Mouse (Mus musculus): ENCODE measurements around the gene Glt1d1. TPM values are rescaled to one million over a fixed set of nuclear protein-coding genes. Genes with fewer than 3 reads are reported as not detected.
A peak's percentile ranks its signal among the peaks of the same experiment; 100 is the strongest.

Glt1d1 gene
- polyA plus RNA-seq, 1 experiment from 2014 or later = 0.46 TPM

DNA sequence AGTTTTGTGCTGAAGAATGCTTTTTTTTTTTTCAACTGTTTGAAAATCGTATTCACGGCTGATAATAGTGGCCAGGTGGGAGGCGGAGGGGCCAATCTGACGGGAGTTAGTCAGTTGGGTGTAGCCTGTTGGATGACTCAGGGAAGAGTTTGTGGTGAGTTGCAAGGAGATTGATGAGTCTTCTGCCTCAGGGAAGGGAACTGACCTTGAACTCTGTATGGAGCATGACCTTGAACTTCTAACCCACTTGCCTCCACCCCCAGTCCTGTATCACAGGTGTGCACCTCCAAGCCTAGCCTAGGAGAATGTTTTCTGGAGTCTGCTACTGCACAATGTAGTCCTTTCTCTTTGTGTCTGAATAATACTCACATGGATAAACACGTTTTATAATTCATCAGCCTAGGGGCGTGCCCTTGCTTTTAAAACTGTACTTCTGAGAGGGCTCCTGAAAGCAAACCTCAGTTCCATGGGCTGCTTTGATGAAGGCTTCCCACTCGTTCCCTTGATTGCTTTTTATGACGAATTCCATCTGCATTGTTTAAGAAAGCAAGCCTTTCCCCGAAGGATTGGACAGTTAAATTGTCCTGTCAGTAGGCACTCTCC, 56.6 kb downstream of the Glt1d1 start:
- no peaks in the 10 kb centered on the region for H3K9me3 ChIP-seq
- H3K4me3 ChIP-seq = no peak overlapping the region
- H3K36me3 ChIP-seq = no peaks in the 10 kb centered on the region

DNA sequence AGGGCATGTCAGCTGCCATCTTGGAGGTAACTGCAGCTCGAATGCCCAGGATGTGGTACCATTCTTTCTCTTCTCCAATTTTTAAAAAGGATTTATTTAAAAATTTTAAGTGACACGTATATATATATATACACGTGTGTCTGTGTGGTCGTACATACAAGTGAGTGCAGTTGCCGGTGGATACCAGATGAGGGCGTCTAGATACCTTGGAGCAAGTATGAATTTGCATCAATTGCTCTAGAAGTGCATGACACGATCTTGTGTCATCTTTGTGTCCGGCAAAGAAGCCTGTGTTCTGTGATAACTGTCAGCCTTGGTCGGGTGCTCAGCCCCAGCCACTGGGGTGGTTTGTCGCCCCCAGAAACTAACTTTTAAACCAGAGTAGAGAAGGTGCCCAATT, 59.0 kb downstream of the Glt1d1 start:
- WGBS = 88% methylated on average over 10 of the region's 10 CpGs
- Histone ChIP-seq H3K27me3 (ENCODE audit: insufficient read depth, poor library complexity, severe bottlenecking) (no peaks in the 10 kb centered on the region), H3K4me3 (no peak overlapping the region), H3K36me3 (no peaks in the 10 kb centered on the region), H3K4me1 (replicated peaks) (peaks cover 8% of the 10 kb centered on the region), H3K9me3 (no peaks in the 10 kb centered on the region), H3K27ac (no peak overlapping the region)
- DNase-seq (ENCODE audit: low spot score) = no peak

More for the DNA sequence above, 56.6 kb downstream of the Glt1d1 start:
- DNase-seq (ENCODE audit: low spot score) = no peak
- H3K4me1 ChIP-seq (replicated peaks) = peaks cover 8% of the 10 kb centered on the region
- 86% methylated on average over 9 of the region's 9 CpGs for WGBS
- no peaks in the 10 kb centered on the region for H3K27me3 ChIP-seq (ENCODE audit: insufficient read depth, poor library complexity, severe bottlenecking)
- no peak overlapping the region for H3K27ac ChIP-seq

DNA sequence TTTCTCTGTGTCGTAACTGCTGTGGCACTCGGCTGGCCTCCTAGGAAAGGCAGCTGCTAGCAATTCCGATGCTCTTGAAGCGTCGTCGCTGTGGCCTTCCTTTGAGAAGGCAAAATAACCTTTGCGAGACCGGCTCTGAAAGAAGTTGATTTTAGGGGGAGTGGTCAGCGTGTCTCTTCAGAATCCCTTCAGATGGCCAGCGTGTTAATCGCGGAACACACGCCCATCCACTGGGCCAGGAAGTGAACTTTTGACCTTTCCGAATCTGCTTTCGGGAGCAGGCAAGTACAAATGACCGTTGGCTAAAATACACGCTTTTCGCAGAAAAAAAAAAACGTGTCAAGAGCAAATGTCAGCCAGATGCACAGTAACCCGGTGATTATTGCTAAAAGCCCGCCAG, 59.5 kb downstream of the Glt1d1 start:
- WGBS = 59% methylated on average over 21 of the region's 21 CpGs
- peak; percentile 23 for DNase-seq (ENCODE audit: low spot score)
- peaks cover 8% of the 10 kb centered on the region for H3K4me1 ChIP-seq (replicated peaks)

DNA sequence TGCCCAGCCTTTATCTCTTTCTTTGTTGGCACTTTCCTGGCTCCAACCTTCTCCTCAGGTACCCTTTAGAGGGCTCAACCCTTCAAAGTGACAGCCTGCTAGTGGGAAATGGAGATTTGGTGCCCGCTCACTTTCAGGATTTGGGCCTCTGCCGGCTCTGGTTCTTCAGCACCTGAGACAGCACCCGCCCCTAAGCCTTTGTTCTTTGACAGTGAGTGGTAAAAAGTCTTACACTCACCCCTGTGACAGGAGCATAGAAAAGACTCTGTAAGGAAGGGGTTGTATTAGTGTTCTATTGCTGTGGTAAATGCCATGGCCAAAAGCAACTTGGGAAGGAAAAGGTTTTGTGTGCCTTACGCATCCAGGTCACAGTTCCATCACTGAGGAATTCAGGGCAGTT, 63.8 kb downstream of the Glt1d1 start:
- H3K36me3 ChIP-seq = no peaks in the 10 kb centered on the region
- peaks cover 8% of the 10 kb centered on the region for H3K4me1 ChIP-seq (replicated peaks)
- no peaks in the 10 kb centered on the region for H3K9me3 ChIP-seq
- H3K4me3 ChIP-seq = no peak overlapping the region
- no peaks in the 10 kb centered on the region for H3K27me3 ChIP-seq (ENCODE audit: insufficient read depth, poor library complexity, severe bottlenecking)
- WGBS = 75% methylated on average over 4 of the region's 4 CpGs
- no peak for DNase-seq (ENCODE audit: low spot score)
- H3K27ac ChIP-seq = no peak overlapping the region

More for the DNA sequence above, 59.5 kb downstream of the Glt1d1 start:
- Histone ChIP-seq H3K27me3 (ENCODE audit: insufficient read depth, poor library complexity, severe bottlenecking) (no peaks in the 10 kb centered on the region), H3K9me3 (no peaks in the 10 kb centered on the region), H3K4me3 (no peak overlapping the region), H3K36me3 (no peaks in the 10 kb centered on the region), H3K27ac (no peak overlapping the region)

DNA sequence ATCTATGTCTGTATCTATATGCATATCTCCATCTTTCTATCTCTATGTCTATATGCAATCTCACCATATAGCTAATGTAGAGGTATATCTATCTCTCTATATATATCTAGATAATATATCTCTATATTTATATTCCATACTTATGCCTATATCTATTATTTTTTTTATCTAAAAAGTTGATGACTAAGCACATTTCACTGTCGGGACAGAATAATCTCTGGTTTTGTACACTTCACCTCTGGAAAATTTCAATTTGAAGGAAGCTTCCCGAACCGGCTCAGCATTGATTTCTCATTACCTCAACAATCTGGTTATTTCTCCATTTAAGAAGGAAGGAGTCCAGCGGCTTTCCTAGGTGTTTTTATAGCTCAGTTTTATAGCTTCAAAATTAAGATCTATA, 64.5 kb downstream of the Glt1d1 start:
- Histone ChIP-seq H3K4me3 (no peak overlapping the region), H3K27me3 (ENCODE audit: insufficient read depth, poor library complexity, severe bottlenecking) (no peaks in the 10 kb centered on the region), H3K4me1 (replicated peaks) (peaks cover 3% of the 10 kb centered on the region), H3K27ac (no peak overlapping the region), H3K9me3 (no peaks in the 10 kb centered on the region), H3K36me3 (no peaks in the 10 kb centered on the region)
- DNase-seq (ENCODE audit: low spot score) = no peak
- WGBS = 92% methylated on average over 4 of the region's 4 CpGs

DNA sequence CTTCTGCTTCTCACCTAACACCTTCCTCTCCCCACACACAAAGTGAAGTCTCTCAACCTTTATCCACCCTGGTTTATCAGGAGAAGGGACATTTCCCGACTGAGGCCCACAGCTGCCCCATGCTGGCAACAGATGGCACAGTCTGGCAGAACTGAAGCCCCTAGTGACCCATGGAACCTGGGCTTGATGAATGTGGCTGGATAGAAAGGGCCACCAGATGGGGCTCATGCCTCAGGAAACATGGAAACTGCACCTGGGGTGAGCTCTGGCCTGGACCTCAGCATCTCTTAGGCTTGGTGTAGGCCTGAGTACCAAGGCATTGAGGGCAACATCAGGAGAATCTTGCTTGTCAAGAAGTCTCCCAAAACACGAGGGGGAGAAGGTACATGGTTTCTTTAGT, 66.5 kb downstream of the Glt1d1 start:
- Histone ChIP-seq H3K9me3 (no peaks in the 10 kb centered on the region), H3K4me3 (no peak overlapping the region), H3K27me3 (ENCODE audit: insufficient read depth, poor library complexity, severe bottlenecking) (no peaks in the 10 kb centered on the region), H3K27ac (no peak overlapping the region), H3K36me3 (no peaks in the 10 kb centered on the region), H3K4me1 (replicated peaks) (no peaks in the 10 kb centered on the region)
- 67% methylated on average over 2 of the region's 2 CpGs for WGBS
- no peak for DNase-seq (ENCODE audit: low spot score)

DNA sequence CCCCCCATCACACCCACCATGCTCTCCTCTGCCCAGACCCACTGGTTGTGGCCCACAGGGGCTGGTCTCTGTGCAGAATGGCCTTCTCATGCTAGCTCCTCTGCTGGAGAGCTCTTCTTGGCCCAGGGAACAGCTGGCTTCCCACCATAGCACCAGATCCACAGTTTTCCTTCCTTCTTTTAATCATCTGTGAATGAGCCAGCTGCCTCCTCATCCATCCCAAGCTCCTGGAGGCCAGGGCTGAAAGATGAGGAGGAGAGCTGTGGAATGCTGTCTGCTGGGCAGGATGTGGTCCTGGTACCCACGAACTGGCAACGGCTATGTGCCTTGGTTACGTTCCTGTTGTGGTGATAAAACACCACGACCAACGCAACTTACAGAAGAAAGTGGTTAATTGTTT, 67.6 kb downstream of the Glt1d1 start:
- 92% methylated on average over 5 of the region's 5 CpGs for WGBS
- Histone ChIP-seq H3K27me3 (ENCODE audit: insufficient read depth, poor library complexity, severe bottlenecking) (no peaks in the 10 kb centered on the region), H3K4me3 (no peak overlapping the region), H3K27ac (no peak overlapping the region), H3K4me1 (replicated peaks) (peaks cover 4% of the 10 kb centered on the region), H3K9me3 (no peaks in the 10 kb centered on the region), H3K36me3 (no peaks in the 10 kb centered on the region)
- DNase-seq (ENCODE audit: low spot score) = no peak

DNA sequence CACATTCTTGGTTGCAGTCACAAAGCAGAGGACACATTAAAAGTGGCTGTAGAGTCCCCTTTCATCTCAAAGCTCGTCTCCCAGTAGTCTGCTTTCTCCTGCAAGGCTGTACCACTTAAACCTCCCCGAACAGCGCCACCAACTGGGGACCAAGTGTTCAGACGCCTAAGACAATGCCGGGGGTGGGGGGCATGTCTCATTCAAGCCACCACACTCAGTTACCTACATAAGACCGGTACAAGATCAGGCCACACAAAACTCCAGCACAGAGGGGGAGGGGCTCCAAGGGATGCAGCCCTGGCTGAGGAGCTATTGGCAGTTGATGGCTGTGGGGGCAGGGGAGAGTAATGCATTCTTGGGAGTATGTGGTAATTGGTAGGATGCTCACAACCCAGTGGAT, 68.1 kb downstream of the Glt1d1 start:
- Histone ChIP-seq H3K4me1 (replicated peaks) (peaks cover 4% of the 10 kb centered on the region), H3K36me3 (no peaks in the 10 kb centered on the region), H3K9me3 (no peaks in the 10 kb centered on the region), H3K27me3 (ENCODE audit: insufficient read depth, poor library complexity, severe bottlenecking) (no peaks in the 10 kb centered on the region), H3K4me3 (no peak overlapping the region), H3K27ac (no peak overlapping the region)
- no peak for DNase-seq (ENCODE audit: low spot score)
- 76% methylated on average over 6 of the region's 6 CpGs for WGBS

DNA sequence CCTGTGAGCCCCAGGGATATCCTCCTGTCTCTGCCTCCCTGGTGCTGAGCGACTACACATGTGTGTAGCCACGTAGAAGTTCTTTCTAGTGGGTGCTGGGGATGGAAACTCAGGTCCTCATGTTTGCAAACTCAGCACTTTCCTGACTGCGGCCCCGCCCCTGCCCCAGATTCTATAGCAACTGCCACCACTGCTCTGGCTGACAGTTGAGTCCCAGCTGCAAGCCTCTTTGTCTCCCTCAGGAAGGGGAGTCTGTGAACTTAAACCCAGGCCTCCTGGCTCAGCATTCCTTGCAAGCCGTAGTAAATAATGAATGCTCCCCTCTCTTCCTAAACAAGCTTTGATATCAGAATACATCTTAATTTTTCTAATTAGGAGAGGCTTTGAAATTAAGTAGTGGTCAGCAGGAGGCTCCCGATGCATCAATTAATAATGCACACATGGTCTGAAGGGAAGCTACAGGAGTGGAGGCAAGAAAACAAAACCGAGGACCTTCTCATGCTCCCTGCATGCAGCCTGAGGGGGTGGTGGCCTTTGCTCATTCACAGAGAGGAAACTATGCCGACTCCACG, 71.6 kb downstream of the Glt1d1 start:
- Histone ChIP-seq H3K9me3 (no peaks in the 10 kb centered on the region), H3K27ac (peak overlapping the region; percentile 40), H3K27me3 (ENCODE audit: insufficient read depth, poor library complexity, severe bottlenecking) (no peaks in the 10 kb centered on the region), H3K36me3 (no peaks in the 10 kb centered on the region), H3K4me3 (no peak overlapping the region), H3K4me1 (replicated peaks) (peaks cover 4% of the 10 kb centered on the region)
- 61% methylated on average over 9 of the region's 9 CpGs for WGBS
- DNase-seq (ENCODE audit: low spot score) = no peak

DNA sequence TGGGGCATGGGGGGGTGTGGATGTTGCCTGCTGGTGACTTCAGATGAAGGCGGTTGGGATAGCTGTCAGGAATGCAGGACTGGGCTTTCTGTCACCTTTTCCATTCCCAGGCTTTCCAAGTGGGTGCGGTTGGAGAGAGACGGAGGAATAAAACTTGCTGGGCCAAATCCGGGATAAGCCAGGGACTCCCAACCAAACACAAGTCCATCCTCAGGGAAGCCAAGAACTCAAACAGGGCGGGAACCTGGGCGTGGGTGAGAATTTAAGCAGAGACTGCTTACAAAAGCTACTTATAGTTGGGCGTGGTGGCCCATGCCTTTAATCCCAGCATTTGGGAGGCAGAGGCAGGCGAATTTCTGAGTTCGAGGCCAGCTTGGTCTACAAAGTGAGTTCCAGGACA, 73.2 kb downstream of the Glt1d1 start:
- WGBS = 90% methylated on average over 9 of the region's 9 CpGs
- Histone ChIP-seq H3K9me3 (no peaks in the 10 kb centered on the region), H3K4me1 (replicated peaks) (peaks cover 4% of the 10 kb centered on the region), H3K27ac (no peak overlapping the region), H3K27me3 (ENCODE audit: insufficient read depth, poor library complexity, severe bottlenecking) (no peaks in the 10 kb centered on the region), H3K4me3 (no peak overlapping the region), H3K36me3 (no peaks in the 10 kb centered on the region)
- no peak for DNase-seq (ENCODE audit: low spot score)

DNA sequence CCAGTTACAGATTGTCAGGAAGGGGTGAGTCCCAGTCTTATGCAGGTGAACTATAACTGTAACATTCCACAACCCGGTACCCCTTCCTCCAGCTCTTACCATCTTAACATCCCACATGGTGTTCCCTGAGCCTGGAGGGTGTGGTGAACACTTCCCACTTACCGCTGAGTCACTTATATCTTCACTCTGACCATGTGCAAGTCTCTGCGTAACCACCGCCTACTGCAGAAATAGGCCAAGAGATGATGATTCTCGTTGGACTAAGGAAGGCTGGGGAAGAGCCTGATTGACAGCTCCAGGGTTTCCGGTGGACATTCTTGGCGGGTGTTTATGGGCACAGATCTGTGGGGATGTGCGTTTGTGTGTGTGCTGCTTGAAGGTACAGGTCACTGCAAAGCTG, 73.9 kb downstream of the Glt1d1 start:
- Histone ChIP-seq H3K9me3 (no peaks in the 10 kb centered on the region), H3K27me3 (ENCODE audit: insufficient read depth, poor library complexity, severe bottlenecking) (no peaks in the 10 kb centered on the region), H3K4me3 (no peak overlapping the region), H3K36me3 (no peaks in the 10 kb centered on the region), H3K4me1 (replicated peaks) (peaks cover 4% of the 10 kb centered on the region), H3K27ac (no peak overlapping the region)
- DNase-seq (ENCODE audit: low spot score) = no peak
- 93% methylated on average over 8 of the region's 8 CpGs for WGBS

DNA sequence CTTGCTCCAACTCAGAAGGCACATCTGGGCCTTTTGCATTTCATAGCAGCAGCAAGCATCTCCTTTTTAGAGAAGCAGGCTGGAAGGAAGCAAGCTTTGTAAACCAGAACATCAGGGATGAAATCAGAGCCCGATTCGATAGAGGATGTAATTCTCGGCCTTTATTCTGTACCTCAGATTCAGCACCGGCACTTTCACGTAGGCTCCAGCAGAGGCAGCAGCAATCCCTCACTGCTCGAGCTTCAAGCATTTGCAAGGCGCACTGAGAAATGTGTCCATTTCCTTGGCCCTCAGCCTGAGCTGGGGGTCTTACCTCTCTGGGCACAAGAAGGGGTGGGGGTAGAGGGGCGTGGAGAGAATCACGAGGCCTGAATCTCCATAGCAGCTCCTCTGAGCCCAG, 76.1 kb downstream of the Glt1d1 start:
- Histone ChIP-seq H3K4me1 (replicated peaks) (peaks cover 4% of the 10 kb centered on the region), H3K9me3 (0 out of 2 replicates have a peak, but pooled peaks cover 7% of the 10 kb centered on the region), H3K4me3 (no peak overlapping the region), H3K27me3 (ENCODE audit: insufficient read depth, poor library complexity, severe bottlenecking) (no peaks in the 10 kb centered on the region), H3K27ac (no peak overlapping the region), H3K36me3 (no peaks in the 10 kb centered on the region)
- WGBS = 73% methylated on average over 9 of the region's 9 CpGs
- DNase-seq (ENCODE audit: low spot score) = no peak

DNA sequence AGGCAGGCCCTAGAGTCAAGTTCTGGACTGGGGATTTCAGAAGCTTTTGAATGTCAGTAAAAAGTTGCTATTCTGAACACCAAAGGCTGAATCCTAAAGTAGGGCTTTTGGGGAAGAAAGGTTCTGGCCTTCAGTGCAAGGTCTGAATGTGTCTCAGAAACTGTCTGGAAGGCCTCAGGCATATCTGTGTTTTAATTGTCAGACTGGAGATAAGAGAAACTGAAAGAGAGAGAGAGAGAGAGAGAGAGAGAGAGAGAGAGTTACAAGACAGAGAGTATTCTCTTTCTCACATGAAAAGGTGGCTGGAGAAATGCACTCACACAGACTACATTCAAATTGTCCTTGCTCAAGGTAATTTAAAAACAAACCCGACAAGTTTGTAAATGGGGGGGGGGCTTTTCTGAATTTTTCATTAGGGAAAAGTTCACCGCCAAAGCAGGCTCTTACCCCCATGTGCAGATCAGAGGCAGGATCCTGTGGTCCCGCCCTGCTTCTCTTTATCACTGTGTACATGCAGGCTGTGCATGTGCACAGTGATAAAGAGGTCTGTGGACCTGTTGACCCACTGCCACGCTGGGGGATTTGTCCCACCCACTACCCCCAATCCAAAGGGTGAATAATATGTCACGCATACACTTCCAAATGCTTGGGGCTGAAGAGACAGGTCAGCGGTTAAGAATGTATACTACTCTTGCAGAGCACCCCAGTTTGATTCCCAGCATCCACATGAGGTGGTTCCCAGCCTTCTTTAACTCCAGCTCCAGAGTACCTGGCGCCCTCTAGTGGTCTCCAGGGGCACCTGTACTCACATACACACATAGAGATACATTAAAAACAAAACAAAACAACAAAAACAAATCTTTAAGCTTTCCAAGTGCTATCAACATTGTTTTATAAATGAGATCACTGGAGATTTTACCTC, 83.0 kb downstream of the Glt1d1 start:
- no peak overlapping the region for H3K4me3 ChIP-seq
- 0 out of 2 replicates have a peak, but pooled peaks cover 7% of the 10 kb centered on the region for H3K9me3 ChIP-seq
- no peaks in the 10 kb centered on the region for H3K27me3 ChIP-seq (ENCODE audit: insufficient read depth, poor library complexity, severe bottlenecking)
- 77% methylated on average over 7 of the region's 7 CpGs for WGBS
- DNase-seq (ENCODE audit: low spot score) = no peak
- H3K27ac ChIP-seq = no peak overlapping the region
- H3K36me3 ChIP-seq = no peaks in the 10 kb centered on the region
- H3K4me1 ChIP-seq (replicated peaks) = no peaks in the 10 kb centered on the region

All from hindbrain, embryonic 10.5 days (tissue).